Mouse (Mus musculus) neural tube, embryonic 15.5 days (tissue): ENCODE data around the gene Rapgef2. TPM values are rescaled to one million over a fixed set of nuclear protein-coding genes. Genes with fewer than 3 reads are reported as not detected.

Experiments used
- ATAC-seq: fragments of 200-750 bp; cut with Nextera tagmentation; 2 replicates; pipeline ENCODE4 v1.8.0; 2017; ENCODE audit warnings: mild to moderate bottlenecking, moderate TSS enrichment, moderate library complexity; ENCODE audit not compliant: low FRiP score
- H3K27ac ChIP-seq: fragments of 300-500 bp; sonication (generic); replicated peaks from 2 replicates; pipeline ENCODE4 v1.5.1; 2015; ENCODE audit warnings: mild to moderate bottlenecking, inconsistent platforms
- H3K27me3 ChIP-seq: fragments of 300-500 bp; sonication (generic); replicated peaks from 2 replicates; pipeline ENCODE4 v1.6.1; 2015; ENCODE audit warnings: inconsistent platforms
- H3K36me3 ChIP-seq: fragments of 300-500 bp; sonication (generic); 2 replicates; pipeline ENCODE4 v1.6.1; 2015; ENCODE audit warnings: inconsistent platforms
- H3K4me1 ChIP-seq: fragments of 300-500 bp; sonication (generic); 2 replicates; pipeline ENCODE4 v1.6.1; 2015; ENCODE audit warnings: inconsistent platforms
- H3K4me2 ChIP-seq: fragments of 300-500 bp; sonication (generic); 2 replicates; pipeline ENCODE4 v1.6.1; 2015; ENCODE audit warnings: inconsistent platforms, mild to moderate bottlenecking, moderate library complexity
- H3K4me3 ChIP-seq: fragments of 300-500 bp; sonication (generic); replicated peaks from 2 replicates; pipeline ENCODE4 v1.5.1; 2015; ENCODE audit warnings: mild to moderate bottlenecking, inconsistent platforms
- H3K9ac ChIP-seq: fragments of 300-500 bp; sonication (generic); replicated peaks from 2 replicates; pipeline ENCODE4 v1.6.1; 2015; ENCODE audit warnings: mild to moderate bottlenecking, inconsistent platforms
- H3K9me3 ChIP-seq: fragments of 300-500 bp; sonication (generic); replicated peaks from 2 replicates; pipeline ENCODE4 v1.6.1; 2016; ENCODE audit warnings: inconsistent platforms
- WGBS: fragments of 180-500 bp; shearing (Covaris S2); methylation state at CpG from one replicate; pipeline ENCODE4 v1.1.7; 2015; ENCODE audit warnings: mixed read lengths; 5-methylcytosine and 5-hydroxymethylcytosine counted together
- polyA plus RNA-seq: library from polyadenylated mRNA; unstranded; fragments of >200 nt; fragmentation: Nextera tagmentation; extraction: Ambion mirVana; gene quantifications from 2 replicates; pipeline ENCODE4 v1.2.1, GENCODE M21; 2015

The Rapgef2 gene
- polyA plus RNA-seq, 1 experiment from 2014 or later = 11.2 TPM

GRCm38 (mm10) chr3:79110153-79110552, 176.2 kb downstream of the Rapgef2 start:
- 94% methylated on average over 6 of the region's 6 CpGs for WGBS
- Histone ChIP-seq H3K36me3 (no peaks in the 10 kb centered on the region), H3K27me3 (no peaks in the 10 kb centered on the region), H3K27ac (no peak overlapping the region), H3K9ac (no peak overlapping the region), H3K4me2 (no peak overlapping the region), H3K4me1 (no peaks in the 10 kb centered on the region), H3K9me3 (no peaks in the 10 kb centered on the region), H3K4me3 (no peak overlapping the region)
- no peak for ATAC-seq

- WGBS = 92% methylated on average over 6 of the region's 6 CpGs
- ATAC-seq = no peak
Measured at GRCm38 (mm10) chr3:79108246-79108645, 178.1 kb downstream of the Rapgef2 start.

GRCm38 (mm10) chr3:79106360-79106759, 180.0 kb downstream of the Rapgef2 start:
- H3K9me3 ChIP-seq = no peaks in the 10 kb centered on the region
- ATAC-seq = no peak
- no peak overlapping the region for H3K9ac ChIP-seq
- 84% methylated on average over 2 of the region's 2 CpGs for WGBS
- peaks cover 5% of the 10 kb centered on the region for H3K36me3 ChIP-seq
- H3K4me2 ChIP-seq = no peak overlapping the region
- no peak overlapping the region for H3K4me3 ChIP-seq
- H3K27ac ChIP-seq = no peak overlapping the region
- H3K27me3 ChIP-seq = no peaks in the 10 kb centered on the region
- no peaks in the 10 kb centered on the region for H3K4me1 ChIP-seq

More at GRCm38 (mm10) chr3:79108246-79108645, 178.1 kb downstream of the Rapgef2 start:
- Histone ChIP-seq H3K27me3 (no peaks in the 10 kb centered on the region), H3K4me1 (no peaks in the 10 kb centered on the region), H3K4me2 (no peak overlapping the region), H3K4me3 (no peak overlapping the region), H3K27ac (no peak overlapping the region), H3K9ac (no peak overlapping the region), H3K36me3 (peaks cover 5% of the 10 kb centered on the region; the same call in 1 of the 2 replicates), H3K9me3 (no peaks in the 10 kb centered on the region)

GRCm38 (mm10) chr3:79103604-79104003, 182.7 kb downstream of the Rapgef2 start:
- Histone ChIP-seq H3K4me1 (no peaks in the 10 kb centered on the region), H3K9ac (no peak overlapping the region), H3K4me2 (no peak overlapping the region), H3K27ac (no peak overlapping the region), H3K4me3 (no peak overlapping the region), H3K9me3 (no peaks in the 10 kb centered on the region), H3K27me3 (no peaks in the 10 kb centered on the region), H3K36me3 (peaks cover 10% of the 10 kb centered on the region)
- WGBS = 95% methylated on average over 9 of the region's 9 CpGs
- no peak for ATAC-seq

- no peak for ATAC-seq
- Histone ChIP-seq H3K4me1 (no peaks in the 10 kb centered on the region), H3K27me3 (no peaks in the 10 kb centered on the region), H3K4me3 (no peak overlapping the region), H3K36me3 (peaks cover 21% of the 10 kb centered on the region), H3K27ac (no peak overlapping the region), H3K4me2 (no peak overlapping the region), H3K9ac (no peak overlapping the region), H3K9me3 (no peaks in the 10 kb centered on the region)
- WGBS = 88% methylated on average over 6 of the region's 6 CpGs
Measured at GRCm38 (mm10) chr3:79101737-79102136, 184.6 kb downstream of the Rapgef2 start.

GRCm38 (mm10) chr3:79100831-79101230, 185.5 kb downstream of the Rapgef2 start:
- H3K27me3 ChIP-seq = no peaks in the 10 kb centered on the region
- no peaks in the 10 kb centered on the region for H3K9me3 ChIP-seq
- H3K4me2 ChIP-seq = no peak overlapping the region
- H3K36me3 ChIP-seq = peaks cover 21% of the 10 kb centered on the region
- WGBS = 93% methylated on average over 7 of the region's 7 CpGs
- no peak overlapping the region for H3K27ac ChIP-seq
- ATAC-seq = no peak
- no peak overlapping the region for H3K9ac ChIP-seq
- no peak overlapping the region for H3K4me3 ChIP-seq
- H3K4me1 ChIP-seq = no peaks in the 10 kb centered on the region

- no peak overlapping the region for H3K27ac ChIP-seq
- no peak overlapping the region for H3K9ac ChIP-seq
- no peaks in the 10 kb centered on the region for H3K4me1 ChIP-seq
- H3K27me3 ChIP-seq = no peaks in the 10 kb centered on the region
- no peak for ATAC-seq
- WGBS = 79% methylated on average over 7 of the region's 7 CpGs
- H3K9me3 ChIP-seq = no peaks in the 10 kb centered on the region
- peaks cover 72% of the 10 kb centered on the region for H3K36me3 ChIP-seq
- no peak overlapping the region for H3K4me3 ChIP-seq
- H3K4me2 ChIP-seq = no peak overlapping the region
Measured at GRCm38 (mm10) chr3:79089091-79089490, 197.2 kb downstream of the Rapgef2 start.

- Histone ChIP-seq H3K9ac (no peak overlapping the region), H3K36me3 (peaks cover 75% of the 10 kb centered on the region), H3K9me3 (no peaks in the 10 kb centered on the region), H3K4me1 (no peaks in the 10 kb centered on the region), H3K27ac (no peak overlapping the region), H3K27me3 (no peaks in the 10 kb centered on the region), H3K4me3 (no peak overlapping the region), H3K4me2 (no peak overlapping the region)
- no peak for ATAC-seq
- 93% methylated on average over 5 of the region's 5 CpGs for WGBS
Measured at GRCm38 (mm10) chr3:79088461-79088860, 197.9 kb downstream of the Rapgef2 start.

GRCm38 (mm10) chr3:79086282-79086681, 200.0 kb downstream of the Rapgef2 start:
- Histone ChIP-seq H3K9me3 (no peaks in the 10 kb centered on the region), H3K4me3 (no peak overlapping the region), H3K36me3 (peaks cover 80% of the 10 kb centered on the region), H3K27me3 (no peaks in the 10 kb centered on the region), H3K9ac (no peak overlapping the region), H3K4me2 (no peak overlapping the region), H3K27ac (no peak overlapping the region), H3K4me1 (no peaks in the 10 kb centered on the region)
- 79% methylated on average over 4 of the region's 4 CpGs for WGBS
- ATAC-seq = no peak

GRCm38 (mm10) chr3:79083881-79084280, 202.4 kb downstream of the Rapgef2 start:
- WGBS = 89% methylated on average over 3 of the region's 3 CpGs

GRCm38 (mm10) chr3:79083030-79083429, 203.3 kb downstream of the Rapgef2 start:
- H3K4me1 ChIP-seq = no peaks in the 10 kb centered on the region
- no peak overlapping the region for H3K4me3 ChIP-seq
- no peaks in the 10 kb centered on the region for H3K9me3 ChIP-seq
- 95% methylated on average over 10 of the region's 10 CpGs for whole genome bisulfite sequencing
- H3K27ac ChIP-seq = no peak overlapping the region
- ATAC-seq = no peak
- H3K27me3 ChIP-seq = no peaks in the 10 kb centered on the region
- H3K4me2 ChIP-seq = no peak overlapping the region
- no peak overlapping the region for H3K9ac ChIP-seq
- H3K36me3 ChIP-seq = peaks cover 88% of the 10 kb centered on the region

More at GRCm38 (mm10) chr3:79083881-79084280, 202.4 kb downstream of the Rapgef2 start:
- Histone ChIP-seq H3K27me3 (no peaks in the 10 kb centered on the region), H3K4me3 (no peak overlapping the region), H3K4me2 (no peak overlapping the region), H3K27ac (no peak overlapping the region), H3K9me3 (no peaks in the 10 kb centered on the region), H3K9ac (no peak overlapping the region), H3K4me1 (no peaks in the 10 kb centered on the region), H3K36me3 (peaks cover 83% of the 10 kb centered on the region)
- no peak for ATAC-seq

- Histone ChIP-seq H3K4me3 (no peak overlapping the region), H3K9me3 (no peaks in the 10 kb centered on the region), H3K4me1 (no peaks in the 10 kb centered on the region), H3K27ac (no peak overlapping the region), H3K9ac (no peak overlapping the region), H3K36me3 (peaks cover 62% of the 10 kb centered on the region), H3K4me2 (no peak overlapping the region), H3K27me3 (no peaks in the 10 kb centered on the region)
- ATAC-seq = no peak
- 88% methylated on average over 3 of the region's 3 CpGs for WGBS
Measured at GRCm38 (mm10) chr3:79079076-79079475, 207.2 kb downstream of the Rapgef2 start.

- H3K27ac ChIP-seq = no peak overlapping the region
- H3K4me2 ChIP-seq = no peak overlapping the region
- H3K4me3 ChIP-seq = no peak overlapping the region
- no peaks in the 10 kb centered on the region for H3K4me1 ChIP-seq
- H3K36me3 ChIP-seq = peaks cover 33% of the 10 kb centered on the region
- H3K9me3 ChIP-seq = no peaks in the 10 kb centered on the region
- no peak for ATAC-seq
- WGBS = 88% methylated on average over 3 of the region's 3 CpGs
- H3K9ac ChIP-seq = no peak overlapping the region
- H3K27me3 ChIP-seq = no peaks in the 10 kb centered on the region
Measured at GRCm38 (mm10) chr3:79074970-79075369, 211.3 kb downstream of the Rapgef2 start.
